Mouse (Mus musculus) heart, postnatal 0 days (tissue): ENCODE results near the gene Parm1.

Source experiments
- CTCF ChIP-seq: IDR thresholded peaks from 2 replicates; pipeline ENCODE4 v1.5.1; 2016; ENCODE audit warnings: antibody characterized with exemption, control low read depth, low read depth
- EP300 ChIP-seq: IDR thresholded peaks from 2 replicates; pipeline ENCODE4 v1.6.1; 2016; ENCODE audit warnings: antibody characterized with exemption, low read depth

- TF ChIP-seq EP300 (no peak), CTCF (no peak)
Measured at GRCm38 (mm10) chr5:91519521-91519920, 2.1 kb downstream of the Parm1 start.
